Mouse (Mus musculus): Measurements from ENCODE around the gene Rexo5. TPM values are rescaled to one million over a fixed set of nuclear protein-coding genes. Genes with fewer than 3 reads are reported as not detected.

Rexo5 gene
- total and polyA plus RNA-seq, 2 experiments from 2014 or later: 3.5 to 4.5 TPM

DNA sequence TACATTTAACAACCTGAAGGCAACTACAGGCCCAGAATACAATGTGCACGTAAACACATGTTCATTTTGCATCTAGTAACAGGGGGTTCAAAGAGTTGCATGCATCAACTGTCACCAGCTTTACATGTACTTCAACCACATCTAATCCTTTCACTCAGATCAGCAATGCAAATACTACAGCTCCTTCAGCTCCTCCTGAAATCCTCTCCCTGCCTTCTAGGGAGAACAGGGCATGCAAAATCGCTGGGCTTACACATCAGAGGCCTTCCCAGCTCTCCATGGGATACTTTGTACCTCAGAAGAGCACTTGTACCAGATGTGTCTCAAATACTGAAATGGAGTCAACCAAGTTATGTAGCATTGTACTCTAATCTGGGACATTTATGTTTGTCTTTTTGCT lies 79.2 kb downstream of the Rexo5 start:
- TF ChIP-seq EP300 (IDR thresholded peaks at IDR 0.05; ENCODE audit: low read depth) (no peak), CTCF (IDR thresholded peaks at IDR 0.05; ENCODE audit: low read depth) (no peak)
- Histone ChIP-seq H3K27me3 (ENCODE audit: control insufficient read depth, insufficient read depth, low read length) (no peaks in the 10 kb centered on the region), H3K27ac (ENCODE audit: low read depth) (no peak overlapping the region), H3K4me3 (ENCODE audit: low read depth, low read length) (no peak overlapping the region), H3K4me2 (ENCODE audit: low read depth, low read length) (no peak overlapping the region), H3K9ac (replicated peaks; ENCODE audit: low read depth, low read length) (no peak overlapping the region), H3K9me3 (replicated peaks; ENCODE audit: control insufficient read depth, low read length) (no peaks in the 10 kb centered on the region), H3K4me1 (ENCODE audit: control insufficient read depth, insufficient read depth) (peaks cover 5% of the 10 kb centered on the region; the same call in 1 of the 2 replicates), H3K36me3 (replicated peaks; ENCODE audit: control insufficient read depth, insufficient read depth, low read length) (peaks cover 15% of the 10 kb centered on the region; the same call in 1 of the 2 replicates)
- 56% methylated on average over 2 of the region's 2 CpGs for WGBS
- DNase-seq (ENCODE audit: low spot score) (no peak), ATAC-seq (ENCODE audit: insufficient read depth, low read depth) (no peak)

DNA sequence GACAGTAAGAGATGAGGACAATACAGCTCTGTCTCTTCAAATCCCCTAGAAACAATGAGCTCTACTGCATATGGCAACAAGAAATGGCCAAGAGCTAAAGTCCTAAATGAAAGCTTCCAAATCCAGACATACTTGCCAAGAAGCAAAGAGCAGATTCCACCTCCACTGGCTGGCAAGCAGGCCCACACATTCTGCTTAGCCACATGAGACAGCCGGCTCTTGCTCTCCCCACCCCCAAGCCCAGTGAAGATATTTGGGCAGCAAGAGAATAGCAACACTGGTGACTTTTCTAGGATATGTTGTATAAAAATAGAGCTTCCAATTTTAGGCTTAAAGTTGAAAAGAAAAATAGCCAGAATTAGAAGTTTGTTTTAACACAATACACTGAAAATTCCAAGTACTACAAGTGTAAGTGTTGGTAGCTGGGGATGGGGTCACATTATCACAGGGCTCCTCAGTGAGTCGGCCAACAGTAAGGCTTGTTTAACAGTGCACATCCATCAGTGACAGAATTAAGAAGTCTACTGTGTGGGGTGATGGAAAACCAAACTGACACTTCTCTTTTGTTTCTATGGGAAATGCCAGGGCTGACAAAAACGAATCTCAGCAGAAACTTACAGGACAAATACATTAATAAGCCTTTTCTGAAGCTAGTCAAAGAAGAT lies 82.1 kb downstream of the Rexo5 start:
- Histone ChIP-seq H3K4me1 (ENCODE audit: control insufficient read depth, insufficient read depth) (peaks cover 5% of the 10 kb centered on the region; the same call in 1 of the 2 replicates), H3K4me2 (ENCODE audit: low read depth, low read length) (no peak overlapping the region), H3K36me3 (replicated peaks; ENCODE audit: control insufficient read depth, insufficient read depth, low read length) (peaks cover 16% of the 10 kb centered on the region; the same call in 1 of the 2 replicates), H3K27me3 (ENCODE audit: control insufficient read depth, insufficient read depth, low read length) (no peaks in the 10 kb centered on the region), H3K27ac (ENCODE audit: low read depth) (no peak overlapping the region), H3K4me3 (ENCODE audit: low read depth, low read length) (no peak overlapping the region), H3K9me3 (replicated peaks; ENCODE audit: control insufficient read depth, low read length) (no peaks in the 10 kb centered on the region), H3K9ac (replicated peaks; ENCODE audit: low read depth, low read length) (no peak overlapping the region)
- WGBS: 42% methylated on average over 3 of the region's 3 CpGs
- DNase-seq (ENCODE audit: low spot score) (no peak), ATAC-seq (ENCODE audit: insufficient read depth, low read depth) (no peak)
- TF ChIP-seq CTCF (IDR thresholded peaks at IDR 0.05; ENCODE audit: low read depth): no peak

DNA sequence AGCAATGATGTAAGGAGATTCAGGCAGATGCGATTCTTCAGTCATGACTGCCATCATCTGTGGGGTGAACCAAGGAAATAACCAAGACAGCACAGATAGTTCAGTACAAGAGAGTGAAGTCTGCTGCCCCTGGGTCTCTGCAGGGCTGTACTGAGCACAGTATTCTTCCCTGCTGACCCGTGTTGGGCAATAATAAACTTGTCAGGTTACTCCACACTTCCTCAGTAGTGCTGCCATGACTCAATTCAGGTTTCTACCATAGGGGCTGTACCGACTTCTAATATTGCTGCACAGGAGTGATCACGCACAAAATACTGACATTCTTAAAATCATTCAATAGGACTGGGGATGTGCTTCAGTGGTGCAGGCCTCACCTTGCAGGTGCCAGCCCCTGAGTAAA lies 85.4 kb downstream of the Rexo5 start:
- Histone ChIP-seq H3K4me3 (ENCODE audit: low read depth, low read length) (no peak overlapping the region), H3K9ac (replicated peaks; ENCODE audit: low read depth, low read length) (no peak overlapping the region), H3K27me3 (ENCODE audit: control insufficient read depth, insufficient read depth, low read length) (no peaks in the 10 kb centered on the region), H3K4me1 (ENCODE audit: control insufficient read depth, insufficient read depth) (peaks cover 5% of the 10 kb centered on the region; the same call in 1 of the 2 replicates), H3K4me2 (ENCODE audit: low read depth, low read length) (no peak overlapping the region), H3K9me3 (replicated peaks; ENCODE audit: control insufficient read depth, low read length) (no peaks in the 10 kb centered on the region), H3K27ac (ENCODE audit: low read depth) (no peak overlapping the region), H3K36me3 (replicated peaks; ENCODE audit: control insufficient read depth, insufficient read depth, low read length) (peaks cover 16% of the 10 kb centered on the region; the same call in 1 of the 2 replicates)
- TF ChIP-seq EP300 (IDR thresholded peaks at IDR 0.05; ENCODE audit: low read depth) (no peak), CTCF (IDR thresholded peaks at IDR 0.05; ENCODE audit: low read depth) (no peak)
- DNase-seq (ENCODE audit: low spot score): no peak
- ATAC-seq (ENCODE audit: insufficient read depth, low read depth): no peak
- WGBS: 88% methylated on average over 4 of the region's 4 CpGs

DNA sequence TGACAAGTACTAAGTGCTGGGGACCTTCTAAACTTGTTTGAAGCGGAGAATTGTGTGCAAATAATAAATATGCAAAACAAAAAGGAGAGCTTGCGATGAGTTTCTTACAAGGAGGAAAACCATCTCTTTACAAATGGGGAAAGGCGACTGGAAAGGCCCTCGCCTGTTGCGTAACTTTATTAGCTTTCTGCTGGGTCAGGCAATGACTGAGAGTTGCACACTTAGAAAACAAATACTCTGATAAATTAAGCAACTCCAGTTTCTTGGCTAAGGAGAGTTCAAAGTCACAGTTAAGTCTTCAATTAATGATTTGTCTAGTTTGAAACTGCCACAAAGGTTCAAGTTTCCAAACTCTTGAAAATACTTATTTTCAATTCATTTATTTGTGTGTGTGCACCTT lies 86.5 kb downstream of the Rexo5 start:
- WGBS: 92% methylated on average over 5 of the region's 5 CpGs
- Histone ChIP-seq H3K4me2 (ENCODE audit: low read depth, low read length) (no peak overlapping the region), H3K36me3 (replicated peaks; ENCODE audit: control insufficient read depth, insufficient read depth, low read length) (peaks cover 16% of the 10 kb centered on the region; the same call in 1 of the 2 replicates), H3K9ac (replicated peaks; ENCODE audit: low read depth, low read length) (no peak overlapping the region), H3K27ac (ENCODE audit: low read depth) (no peak overlapping the region), H3K9me3 (replicated peaks; ENCODE audit: control insufficient read depth, low read length) (no peaks in the 10 kb centered on the region), H3K4me1 (ENCODE audit: control insufficient read depth, insufficient read depth) (peaks cover 5% of the 10 kb centered on the region; the same call in 1 of the 2 replicates), H3K4me3 (ENCODE audit: low read depth, low read length) (no peak overlapping the region), H3K27me3 (ENCODE audit: control insufficient read depth, insufficient read depth, low read length) (no peaks in the 10 kb centered on the region)
- ATAC-seq (ENCODE audit: insufficient read depth, low read depth) (no peak), DNase-seq (ENCODE audit: low spot score) (no peak)
- no peak for TF ChIP-seq CTCF (IDR thresholded peaks at IDR 0.05; ENCODE audit: low read depth)
- TF ChIP-seq EP300 (IDR thresholded peaks at IDR 0.05; ENCODE audit: low read depth): no peak

DNA sequence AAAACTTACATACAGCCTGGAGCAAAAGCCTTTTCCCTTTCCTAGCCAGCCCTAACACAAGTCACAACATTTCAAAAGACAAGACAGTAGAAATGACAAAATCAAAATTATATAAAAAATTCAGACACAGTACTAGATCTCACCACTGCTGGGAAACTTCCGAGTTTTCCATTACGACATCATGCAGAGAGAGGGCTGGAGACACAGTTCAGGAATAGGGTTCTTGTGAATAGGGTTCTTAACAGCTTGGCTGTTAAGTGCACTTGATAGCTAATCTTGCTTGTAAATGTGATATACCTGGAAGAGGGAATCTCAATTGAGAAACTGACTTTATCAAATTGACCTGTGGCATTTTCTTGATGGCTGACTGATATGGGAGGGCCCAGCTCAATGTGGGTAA lies 87.4 kb downstream of the Rexo5 start:
- no peak for ATAC-seq (ENCODE audit: insufficient read depth, low read depth)
- H3K4me3 ChIP-seq (ENCODE audit: low read depth, low read length): no peak overlapping the region

DNA sequence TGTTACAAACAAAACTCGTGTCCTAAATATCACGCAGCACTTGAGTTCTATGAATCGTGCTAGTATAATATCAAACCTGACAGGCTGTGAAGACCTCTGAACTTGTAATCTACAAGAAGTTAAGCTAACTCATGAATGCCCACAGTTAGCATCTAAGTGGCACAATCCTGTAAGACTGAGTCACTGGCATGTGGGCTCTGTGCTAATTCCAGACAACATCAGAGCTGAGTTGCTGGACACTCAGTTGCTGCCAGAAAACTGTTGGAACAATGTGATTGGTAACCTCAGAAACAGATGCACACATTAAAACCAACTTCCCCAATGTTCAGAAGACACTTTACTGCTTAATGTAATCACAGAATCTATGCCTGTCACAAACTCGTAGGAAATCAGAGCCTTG lies 94.1 kb downstream of the Rexo5 start:
- Histone ChIP-seq H3K27me3 (ENCODE audit: control insufficient read depth, insufficient read depth, low read length) (no peaks in the 10 kb centered on the region), H3K9me3 (replicated peaks; ENCODE audit: control insufficient read depth, low read length) (no peaks in the 10 kb centered on the region), H3K4me1 (ENCODE audit: control insufficient read depth, insufficient read depth) (0 out of 2 replicates have a peak, but pooled peaks cover 4% of the 10 kb centered on the region), H3K4me3 (ENCODE audit: low read depth, low read length) (no peak overlapping the region), H3K9ac (replicated peaks; ENCODE audit: low read depth, low read length) (no peak overlapping the region), H3K36me3 (replicated peaks; ENCODE audit: control insufficient read depth, insufficient read depth, low read length) (no peaks in the 10 kb centered on the region), H3K4me2 (ENCODE audit: low read depth, low read length) (no peak overlapping the region), H3K27ac (ENCODE audit: low read depth) (no peak overlapping the region)
- ATAC-seq (ENCODE audit: insufficient read depth, low read depth) (no peak), DNase-seq (ENCODE audit: low spot score) (no peak)
- TF ChIP-seq CTCF (IDR thresholded peaks at IDR 0.05; ENCODE audit: low read depth) (no peak), EP300 (IDR thresholded peaks at IDR 0.05; ENCODE audit: low read depth) (no peak)
- WGBS: 59% methylated on average over 4 of the region's 4 CpGs

More for the DNA sequence above, 87.4 kb downstream of the Rexo5 start:
- DNase-seq (ENCODE audit: low spot score): no peak
- no peaks in the 10 kb centered on the region for H3K27me3 ChIP-seq (ENCODE audit: control insufficient read depth, insufficient read depth, low read length)
- H3K27ac ChIP-seq (ENCODE audit: low read depth): no peak overlapping the region
- H3K36me3 ChIP-seq (replicated peaks; ENCODE audit: control insufficient read depth, insufficient read depth, low read length): peaks cover 16% of the 10 kb centered on the region; the same call in 1 of the 2 replicates
- H3K9me3 ChIP-seq (replicated peaks; ENCODE audit: control insufficient read depth, low read length): no peaks in the 10 kb centered on the region
- no peaks in the 10 kb centered on the region for H3K4me1 ChIP-seq (ENCODE audit: control insufficient read depth, insufficient read depth)
- H3K4me2 ChIP-seq (ENCODE audit: low read depth, low read length): no peak overlapping the region
- TF ChIP-seq CTCF (IDR thresholded peaks at IDR 0.05; ENCODE audit: low read depth): no peak
- TF ChIP-seq EP300 (IDR thresholded peaks at IDR 0.05; ENCODE audit: low read depth): no peak
- no peak overlapping the region for H3K9ac ChIP-seq (replicated peaks; ENCODE audit: low read depth, low read length)
- WGBS: 68% methylated on average over 2 of the region's 2 CpGs

All from heart, postnatal 0 days (tissue).